Mouse (Mus musculus) common myeloid progenitor, adult 5-6 weeks (primary cell): ENCODE measurements around the gene Eif2ak2. TPM values are rescaled to one million over a fixed set of nuclear protein-coding genes. Genes with fewer than 3 reads are reported as not detected.

Source experiments
- ATAC-seq: replicated peaks from 2 replicates; pipeline ENCODE4 v1.8.0; 2016; ENCODE audit warnings: low read depth, mild to moderate bottlenecking, moderate TSS enrichment, inconsistent platforms; ENCODE audit not compliant: poor library complexity, severe bottlenecking
- total RNA-seq: library from RNA; stranded (forward); fragments of 200-1000, 187-1606 nt; gene quantifications from 2 replicates; pipeline ENCODE4 v1.2.3, GENCODE M21; 2017

Gene Eif2ak2
- total RNA-seq, result 49.8 and 61.1 TPM in 2 replicates

DNA sequence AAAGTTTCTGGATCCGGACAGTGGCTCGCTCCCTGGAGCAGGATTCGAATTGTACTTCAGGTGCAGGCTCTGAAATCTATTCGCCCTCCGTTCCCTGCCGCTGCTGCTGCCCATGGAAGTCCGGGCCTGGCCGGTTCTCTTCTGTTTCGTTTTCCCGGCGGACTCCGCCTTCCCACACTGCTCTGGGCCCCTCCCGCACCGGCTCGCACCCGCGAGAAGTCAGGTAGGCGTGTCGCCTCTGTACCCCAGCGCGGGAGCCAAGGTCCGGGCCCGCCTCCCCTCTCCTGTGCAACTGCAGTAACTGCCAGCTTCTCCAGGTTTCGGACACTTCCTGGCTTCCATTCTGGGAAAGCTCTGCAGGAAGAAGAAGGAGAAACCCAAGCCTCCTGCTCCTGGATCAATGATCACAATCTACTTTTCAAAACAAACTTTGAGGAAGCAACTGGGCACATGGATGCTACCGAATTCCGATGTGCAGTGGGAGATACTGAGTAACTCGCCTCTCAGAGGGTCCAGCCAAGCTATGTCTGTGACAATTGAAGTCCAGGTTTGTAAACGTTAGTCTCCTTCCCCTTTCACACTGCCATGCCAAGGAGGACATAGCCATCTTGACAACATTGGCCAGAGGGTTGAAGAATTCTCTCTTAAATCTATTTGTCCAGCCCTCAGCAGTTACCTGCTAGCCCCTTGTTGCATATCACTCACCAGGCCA is at the start of gene Eif2ak2:
TSS of gene Eif2ak2 (minus strand) at position 173 of the 712 bp plus-strand sequence.
- peak; percentile 98 for ATAC-seq

GRCm38 (mm10) chr17:78917696-78918095 is 35.3 kb upstream of the Eif2ak2 start:
- ATAC-seq, result no peak

DNA sequence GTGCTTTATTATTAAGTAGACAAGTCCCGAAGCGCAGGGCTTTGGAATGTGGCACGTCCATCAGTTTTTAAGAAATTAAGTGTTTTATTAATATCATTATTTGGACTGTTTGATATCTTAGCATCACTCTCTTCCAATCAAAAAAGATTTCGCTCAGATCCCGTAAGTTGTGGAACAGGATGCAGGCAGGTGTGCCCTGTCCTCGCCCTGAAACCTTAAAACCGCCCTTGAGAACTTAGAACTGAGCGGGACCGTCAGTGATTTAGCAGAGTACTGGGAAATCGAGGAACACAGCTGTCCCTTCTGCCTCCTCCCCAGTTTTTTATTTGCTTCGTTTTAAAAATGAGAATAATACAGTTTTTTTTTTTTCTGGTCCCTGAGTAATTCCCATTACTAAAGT is 34.5 kb upstream of the Eif2ak2 start:
- ATAC-seq, result no peak

GRCm38 (mm10) chr17:78916369-78916813 is 34.0 kb upstream of the Eif2ak2 start, which contains the start of gene Cebpzos:
TSS of gene Cebpzos (plus strand) at chr17:78916500.
- ATAC-seq, result peak; percentile 90

GRCm38 (mm10) chr17:78915772-78916171 is 33.4 kb upstream of the Eif2ak2 start:
- ATAC-seq, result no peak

DNA sequence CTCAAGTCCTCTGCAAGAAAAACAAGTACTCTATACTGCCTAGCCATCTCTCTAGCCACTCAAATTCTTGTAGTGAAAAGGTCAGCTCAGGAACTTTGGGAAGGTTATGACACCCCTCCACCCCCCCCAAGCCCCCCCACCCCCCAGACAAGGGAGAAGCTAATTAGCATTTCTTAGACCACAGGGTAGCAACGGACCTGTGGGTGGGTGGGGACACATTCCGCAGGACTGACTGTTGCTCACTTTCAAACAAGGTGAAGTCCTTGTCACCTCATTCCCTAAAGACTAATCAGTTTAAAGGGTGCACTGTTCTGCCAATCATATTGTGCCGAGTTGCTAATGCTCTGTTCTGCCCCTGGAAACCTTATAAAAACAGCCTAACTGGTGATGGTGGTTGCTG is 31.5 kb upstream of the Eif2ak2 start:
- no peak for ATAC-seq

GRCm38 (mm10) chr17:78912861-78913281 is 30.5 kb upstream of the Eif2ak2 start:
- ATAC-seq, result peak; percentile 26

DNA sequence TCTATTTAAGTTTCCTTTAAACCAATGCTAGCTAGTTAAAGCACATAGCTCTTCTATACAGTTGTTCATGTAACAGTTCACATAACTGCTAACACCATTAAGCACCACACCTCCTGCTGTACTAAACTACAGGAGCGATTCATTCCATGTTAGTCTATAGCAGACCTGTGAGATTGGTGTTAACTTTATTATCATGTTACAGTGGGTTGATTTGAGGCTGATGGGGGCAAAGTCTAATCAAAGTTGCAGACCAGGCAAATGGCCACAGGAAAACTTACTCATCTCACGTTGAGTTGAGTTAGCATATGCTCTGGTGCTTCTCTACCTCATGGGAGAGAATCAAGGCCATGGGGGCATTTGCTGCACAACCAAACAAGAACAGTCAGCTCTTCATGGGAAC is 27.0 kb upstream of the Eif2ak2 start:
- ATAC-seq, result no peak

- no peak for ATAC-seq
These were observed 24.5 kb upstream of the Eif2ak2 start, which contains the start of gene Sult6b1 for GRCm38 (mm10) chr17:78906892-78907291. TSS of gene Sult6b1 (minus strand) at chr17:78906992.

GRCm38 (mm10) chr17:78903158-78903557 is 20.8 kb upstream of the Eif2ak2 start:
- ATAC-seq, result peak; percentile 42

GRCm38 (mm10) chr17:78895394-78895793 is 13.0 kb upstream of the Eif2ak2 start:
- peak; percentile 88 for ATAC-seq

GRCm38 (mm10) chr17:78894991-78895390 is 12.6 kb upstream of the Eif2ak2 start:
- ATAC-seq, result no peak

GRCm38 (mm10) chr17:78891020-78891419 is 8.6 kb upstream of the Eif2ak2 start:
- no peak for ATAC-seq

GRCm38 (mm10) chr17:78889184-78889583 is 6.8 kb upstream of the Eif2ak2 start:
- ATAC-seq, result no peak

DNA sequence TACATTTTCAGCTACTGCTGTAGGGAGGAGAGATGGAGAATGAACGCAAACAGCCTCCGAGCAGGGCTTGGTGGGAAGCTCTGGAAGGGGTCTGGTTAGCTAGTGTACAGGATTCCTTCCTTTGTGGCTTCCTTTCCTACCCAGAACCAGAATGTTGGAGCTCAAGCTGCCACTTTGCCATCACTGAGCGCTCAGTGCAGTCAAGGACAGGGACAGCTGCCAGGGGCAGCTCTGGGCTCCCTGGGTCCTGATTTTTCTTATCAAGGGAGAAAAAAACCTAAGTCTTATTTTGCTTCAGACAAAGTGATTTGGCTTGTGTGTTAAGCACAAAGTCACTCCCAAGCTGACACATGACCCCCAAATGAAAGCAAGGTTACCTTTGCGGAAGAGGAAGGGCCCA is 6.2 kb upstream of the Eif2ak2 start:
- no peak for ATAC-seq

DNA sequence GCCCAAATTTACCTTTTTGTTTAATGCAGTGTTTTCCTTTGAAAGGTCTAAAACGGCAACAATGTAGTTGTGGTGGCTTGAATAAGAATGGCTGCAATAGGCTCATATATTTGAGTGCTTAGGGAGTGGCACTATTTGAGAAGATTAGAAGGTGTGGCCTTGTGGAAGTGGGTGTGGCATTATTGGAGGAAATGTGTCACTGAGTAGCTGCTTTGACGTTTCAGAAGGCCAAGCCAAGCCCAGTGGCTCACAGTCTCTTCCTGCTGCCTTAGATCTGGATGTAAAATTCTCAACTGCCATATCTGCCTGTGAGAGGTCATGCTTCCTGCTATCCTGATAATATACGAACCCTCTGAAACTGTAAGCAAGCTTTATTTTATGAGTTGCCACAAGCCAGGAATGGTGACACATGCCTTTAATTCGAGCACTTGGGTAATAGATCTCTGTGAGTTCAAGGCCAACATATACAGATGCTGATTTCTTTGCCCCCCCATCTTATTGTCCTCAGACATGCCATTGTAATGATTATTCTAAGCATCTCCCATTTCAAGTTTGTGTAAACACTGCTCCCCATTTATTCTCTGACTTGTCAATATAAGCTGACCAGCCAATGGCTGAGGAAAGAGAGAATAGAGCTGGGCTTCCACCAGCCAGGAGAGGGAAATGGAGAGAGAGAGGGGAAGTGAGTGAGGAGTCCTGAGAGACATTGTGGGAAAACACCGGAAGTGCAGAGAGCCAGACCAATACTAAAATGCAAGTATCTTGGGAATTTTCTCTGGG is 3.1 kb upstream of the Eif2ak2 start:
- no peak for ATAC-seq

GRCm38 (mm10) chr17:78883291-78883690 is 918 bp upstream of the Eif2ak2 start:
- no peak for ATAC-seq

DNA sequence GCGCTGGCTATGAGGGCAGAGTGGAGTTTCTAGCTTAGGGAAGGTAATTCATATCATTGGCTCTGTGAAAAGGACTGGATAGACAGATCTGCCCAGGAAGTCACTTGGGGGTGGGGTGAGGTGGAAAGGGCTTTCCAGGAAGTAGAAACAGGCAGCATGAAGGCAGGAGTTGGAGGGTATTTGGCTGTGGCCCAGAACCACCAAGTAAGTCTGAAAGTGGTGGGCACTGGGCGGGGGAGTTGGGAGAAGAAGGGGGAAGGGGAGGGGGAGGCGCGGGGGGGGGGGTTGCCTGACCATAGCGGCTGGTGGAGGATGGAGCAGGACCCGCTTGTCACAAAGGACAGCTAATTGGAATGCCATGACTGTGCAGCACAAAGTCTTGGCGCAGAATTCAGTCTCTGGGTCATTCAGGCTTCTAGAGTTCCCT is 482 bp downstream of the Eif2ak2 start:
- ATAC-seq, result peak; percentile 46

DNA sequence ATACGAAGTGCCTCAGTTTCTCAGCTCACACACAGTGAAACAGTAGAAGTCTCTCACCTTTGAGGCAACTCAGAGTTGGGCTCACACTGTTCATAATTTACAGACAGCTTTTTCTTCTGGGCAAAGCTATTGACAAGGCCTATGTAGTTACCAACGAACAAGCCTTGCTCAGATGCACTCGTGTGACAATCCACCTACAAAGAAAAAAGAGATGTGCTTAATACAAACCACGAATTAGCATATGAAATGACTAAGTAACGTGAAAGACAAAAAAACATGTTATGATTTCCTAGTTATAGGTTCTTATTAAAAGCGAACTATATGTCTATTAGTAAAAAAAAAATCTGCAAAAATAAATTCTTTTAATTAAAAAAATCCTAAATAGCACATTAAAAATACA is 8.5 kb downstream of the Eif2ak2 start:
- ATAC-seq, result no peak

DNA sequence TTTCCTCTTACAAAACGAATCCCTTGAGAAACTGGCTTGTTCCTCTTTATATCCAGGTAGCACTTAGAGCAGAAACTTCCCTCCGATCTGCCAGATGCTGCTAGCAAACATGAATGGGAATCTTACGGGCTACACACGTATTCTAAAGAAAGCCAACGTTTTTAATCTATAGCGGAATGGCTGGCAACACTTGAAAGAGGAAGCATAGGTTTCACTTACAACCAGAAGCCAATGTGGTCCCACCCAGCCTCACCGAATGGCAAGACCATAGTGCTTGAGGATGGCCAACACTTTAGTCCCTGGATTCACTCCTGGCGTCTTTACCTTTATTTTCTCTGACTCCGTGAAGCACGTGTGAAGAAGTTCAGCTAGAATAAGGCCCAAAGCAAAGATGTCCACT is 26.1 kb downstream of the Eif2ak2 start:
- ATAC-seq, result no peak

GRCm38 (mm10) chr17:78842271-78842928 is 40.0 kb downstream of the Eif2ak2 start:
- ATAC-seq, result no peak
